Mouse (Mus musculus) erythroblast, embryonic 14.5 days (primary cell): ENCODE measurements around the gene Cela3b.

ENCODE experiments used
- GATA1 ChIP-seq: IDR thresholded peaks from 2 replicates; pipeline ENCODE4 v1.6.1; 2012; ENCODE audit warnings: low read length, inconsistent platforms, mixed read lengths
- TAL1 ChIP-seq: IDR thresholded peaks from 3 replicates; pipeline ENCODE4 v1.6.1; 2012; ENCODE audit warnings: low read length, inconsistent platforms, mixed read lengths

GRCm38 (mm10) chr4:137449132-137449531 lies 18.8 kb upstream of the Cela3b start:
- TF ChIP-seq TAL1 (no peak), GATA1 (no peak)
